Mouse (Mus musculus): Measurements from ENCODE around the gene Ppp3ca.

Ppp3ca gene

GRCm38 (mm10) chr3:136725311-136726156 is 55.6 kb downstream of the Ppp3ca start:
- DNase-seq, result peak; percentile 58

- no peak for DNase-seq
Measured at GRCm38 (mm10) chr3:136727877-136728276, 58.0 kb downstream of the Ppp3ca start.

- no peak for DNase-seq
Measured at GRCm38 (mm10) chr3:136729978-136730377, 60.1 kb downstream of the Ppp3ca start.

- no peak for DNase-seq
Measured at GRCm38 (mm10) chr3:136731579-136731978, 61.7 kb downstream of the Ppp3ca start.

- no peak for DNase-seq
Measured at GRCm38 (mm10) chr3:136736021-136736420, 66.1 kb downstream of the Ppp3ca start.

GRCm38 (mm10) chr3:136736773-136737298 is 66.9 kb downstream of the Ppp3ca start:
- no peak for DNase-seq

GRCm38 (mm10) chr3:136738474-136738873 is 68.5 kb downstream of the Ppp3ca start:
- DNase-seq, result no peak

GRCm38 (mm10) chr3:136738914-136739313 is 69.0 kb downstream of the Ppp3ca start:
- DNase-seq, result no peak

- DNase-seq, result no peak
Measured at GRCm38 (mm10) chr3:136741659-136742058, 71.7 kb downstream of the Ppp3ca start.

GRCm38 (mm10) chr3:136742258-136743057 is 72.5 kb downstream of the Ppp3ca start:
- no peak for DNase-seq

GRCm38 (mm10) chr3:136744295-136744897 is 74.5 kb downstream of the Ppp3ca start:
- no peak for DNase-seq

- DNase-seq, result no peak
Measured at GRCm38 (mm10) chr3:136745456-136745855, 75.5 kb downstream of the Ppp3ca start.

GRCm38 (mm10) chr3:136748761-136749476 is 79.0 kb downstream of the Ppp3ca start:
- DNase-seq, result no peak

- no peak for DNase-seq
Measured at GRCm38 (mm10) chr3:136749477-136749797, 79.5 kb downstream of the Ppp3ca start.

- no peak for DNase-seq
Measured at GRCm38 (mm10) chr3:136749951-136750350, 80.0 kb downstream of the Ppp3ca start.

- no peak for DNase-seq
Measured at GRCm38 (mm10) chr3:136752126-136752716, 82.3 kb downstream of the Ppp3ca start.

GRCm38 (mm10) chr3:136756137-136756536 is 86.2 kb downstream of the Ppp3ca start:
- no peak for DNase-seq

- DNase-seq, result no peak
Measured at GRCm38 (mm10) chr3:136759446-136759845, 89.5 kb downstream of the Ppp3ca start.

- DNase-seq, result no peak
Measured at GRCm38 (mm10) chr3:136761292-136761978, 91.5 kb downstream of the Ppp3ca start.

- no peak for DNase-seq
Measured at GRCm38 (mm10) chr3:136761979-136762341, 92.0 kb downstream of the Ppp3ca start.

- no peak for DNase-seq
Measured at GRCm38 (mm10) chr3:136763717-136764270, 93.9 kb downstream of the Ppp3ca start.
